Mouse (Mus musculus) Patski (cell line): ENCODE measurements around the gene Prim1. TPM values are rescaled to one million over a fixed set of nuclear protein-coding genes. Genes with fewer than 3 reads are reported as not detected.

ENCODE experiments used
- ATAC-seq: fragments of 100-300 bp; one replicate; pipeline ENCODE4 v1.8.0; 2021
- CTCF ChIA-PET: fragments of 350-600 bp; sonication (Branson Sonifier 250); formaldehyde crosslinking; loops from one replicate; lab custom pipeline; 2022; ENCODE audit warnings: inconsistent platforms; lab: Charles Lee
- POLR2A ChIA-PET: fragments of 350-600 bp; sonication (Branson Sonifier 250); formaldehyde crosslinking; loops from one replicate; lab custom pipeline; 2022; ENCODE audit warnings: antibody characterized with exemption, inconsistent platforms; lab: Charles Lee
- DNase-seq: peaks from one replicate; pipeline ENCODE4 v3.0.0-alpha.2; 2011; ENCODE audit warnings: low read depth, low spot score
- H3K27me3 ChIP-seq: fragments of 371-371 bp; one replicate; pipeline ENCODE4 v1.5.1; 2021
- CTCF ChIP-seq: fragments of 100-300 bp; IDR thresholded peaks from one replicate; pipeline ENCODE4 v1.5.1; 2021
- in situ Hi-C: fragments of 300-500 bp; cut with MboI; formaldehyde crosslinking; loops from 3 replicates; pipeline ENCODE4 v1.11.1; 2018; ENCODE audit warnings: low pct_unique_long_range_greater_than_20kb, mixed read lengths
- polyA plus RNA-seq: library from polyadenylated mRNA; unstranded; gene quantifications from one replicate; pipeline ENCODE4 v1.2.3, GENCODE M21; 2021

The Prim1 gene
- polyA plus RNA-seq, result 28.4 TPM

DNA sequence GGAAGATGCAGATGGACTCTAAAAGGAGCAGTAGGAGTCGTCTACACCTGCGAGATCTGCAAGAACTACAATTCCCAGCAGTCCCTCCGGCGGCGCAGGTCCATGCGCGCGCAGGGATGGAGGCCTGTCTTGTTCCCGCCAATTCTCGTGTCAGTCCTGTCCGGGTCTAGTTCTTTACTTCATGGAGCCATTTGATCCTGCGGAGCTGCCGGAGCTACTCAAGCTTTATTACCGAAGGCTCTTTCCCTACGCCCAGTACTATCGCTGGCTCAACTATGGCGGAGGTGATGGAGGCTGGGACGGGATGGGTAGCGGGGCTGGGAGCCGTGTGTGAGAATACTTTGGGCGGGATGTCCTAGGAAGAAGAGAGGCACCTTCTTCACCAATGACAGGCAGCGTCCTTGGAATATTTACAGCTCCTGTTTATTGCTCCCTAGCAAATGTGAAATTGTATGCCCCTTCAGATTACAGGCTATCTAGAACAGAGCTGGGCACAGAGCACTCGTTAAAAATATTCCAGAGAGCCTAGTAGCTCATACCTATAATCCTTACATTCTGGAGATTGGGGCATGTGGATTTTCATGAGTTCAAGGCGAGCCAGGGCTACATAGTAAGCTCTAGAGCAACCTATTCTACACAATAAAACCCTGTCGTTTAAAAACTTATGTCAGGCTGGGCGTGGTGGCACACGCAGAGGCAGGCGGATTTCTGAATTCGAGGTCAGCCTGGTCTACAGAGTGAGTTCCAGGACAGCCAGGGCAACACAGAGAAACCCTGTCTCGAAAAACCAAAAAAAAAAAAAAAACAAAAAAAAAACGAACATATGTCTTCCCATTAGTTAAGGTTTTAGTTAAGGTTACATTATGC is at the start of gene Prim1:
Prim1 (plus strand) TSS at position 101 of the 867 bp plus-strand sequence.
- no peaks in the 10 kb centered on the region for H3K27me3 ChIP-seq
- TF ChIP-seq CTCF, result no peak
- ChIA-PET CTCF (interaction anchor here (0.7 kb wide), 1 partner anchor 497 kb away, joined by 3 read pairs; no protein-coding TSS in a partner anchor), POLR2A (interaction anchor here (1.1 kb wide), 1 partner anchor 20 kb away, joined by 4 read pairs; the partner anchor contains the start of gene Naca)
- ATAC-seq (peak; percentile 57), DNase-seq (no peak)
- in situ Hi-C loops, result no loop called here

DNA sequence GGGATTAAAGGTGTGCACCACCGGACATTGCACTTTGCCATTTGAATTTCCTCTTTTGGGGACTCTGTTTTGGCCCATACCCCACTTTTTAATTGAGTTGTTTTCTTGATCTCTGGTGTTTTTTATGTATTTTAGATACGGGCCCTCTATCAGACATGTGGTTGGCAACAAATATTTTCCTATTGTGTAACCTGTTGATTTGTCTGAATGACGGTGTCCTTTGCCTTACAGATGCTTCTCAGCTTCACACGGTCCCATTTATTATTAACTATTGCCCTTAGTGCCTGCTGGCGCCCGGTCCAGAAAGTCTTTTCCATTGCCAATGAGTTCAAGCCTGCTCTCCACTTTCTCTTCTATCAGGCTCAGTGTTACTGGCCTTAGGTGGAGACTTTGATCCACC is 48.5 kb upstream of the Prim1 start:
- POLR2A ChIA-PET, result interaction anchor here (0.8 kb wide), 1 partner anchor 11 kb away, joined by 3 read pairs; no protein-coding TSS in a partner anchor

DNA sequence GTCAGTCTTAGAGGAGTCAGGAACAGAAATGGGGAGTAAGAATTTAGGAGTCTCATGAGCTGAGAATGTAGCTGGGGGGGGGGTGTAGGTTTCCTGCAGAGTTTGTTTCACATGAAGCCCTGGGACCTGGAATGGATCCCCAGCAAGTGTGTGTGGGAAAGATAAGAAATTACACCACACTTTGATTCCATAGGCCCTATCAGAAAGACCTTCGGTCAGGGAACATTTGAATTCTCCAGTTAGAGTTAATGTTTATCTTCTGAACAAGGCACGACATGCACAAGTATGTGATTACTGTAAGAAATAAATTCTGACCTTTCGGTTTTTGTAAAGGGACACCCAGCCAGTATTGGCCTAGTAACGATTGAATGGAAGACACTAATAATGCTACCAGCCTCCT is 45.1 kb upstream of the Prim1 start:
- POLR2A ChIA-PET, result interaction anchor here (0.6 kb wide), 1 partner anchor 44 kb away, joined by 3 read pairs; no protein-coding TSS in a partner anchor
- H3K27me3 ChIP-seq, result peaks cover 27% of the 10 kb centered on the region
- TF ChIP-seq CTCF, result no peak
- CTCF ChIA-PET, result no interaction called here
- in situ Hi-C loops, result no loop called here
- no peak for DNase-seq
- ATAC-seq, result no peak

More for the DNA sequence above, 48.5 kb upstream of the Prim1 start:
- in situ Hi-C loops, result no loop called here
- CTCF ChIA-PET, result no interaction called here
- DNase-seq, result no peak
- no peak for TF ChIP-seq CTCF
- H3K27me3 ChIP-seq, result peaks cover 14% of the 10 kb centered on the region
- ATAC-seq, result no peak

DNA sequence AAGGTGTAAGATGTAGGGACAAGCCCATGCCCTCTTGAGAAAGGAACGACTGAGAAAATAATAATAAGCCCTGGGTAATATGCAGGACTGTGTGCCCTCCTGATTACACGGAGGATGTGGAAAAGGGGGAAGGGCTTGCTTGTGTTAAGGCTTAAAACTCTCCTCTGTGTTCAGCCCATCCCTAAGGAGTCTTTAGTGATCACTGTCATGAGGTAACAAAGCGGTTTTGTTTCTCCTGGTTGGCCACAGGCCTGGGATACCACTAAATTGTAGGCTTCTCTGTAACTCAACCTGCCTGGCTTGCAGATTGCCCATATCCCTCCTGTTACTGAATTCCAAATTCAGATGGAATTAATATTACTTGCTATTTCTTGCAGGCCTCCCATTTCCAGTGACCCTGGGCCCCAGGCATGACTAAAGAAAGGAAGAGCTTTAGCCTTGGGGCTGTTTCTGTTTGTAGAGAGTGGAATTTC is 44.6 kb upstream of the Prim1 start:
- no peak for DNase-seq
- in situ Hi-C loops, result no loop called here
- peaks cover 27% of the 10 kb centered on the region for H3K27me3 ChIP-seq
- ATAC-seq, result no peak
- CTCF ChIA-PET, result no interaction called here
- POLR2A ChIA-PET, result no interaction called here
- TF ChIP-seq CTCF, result no peak

DNA sequence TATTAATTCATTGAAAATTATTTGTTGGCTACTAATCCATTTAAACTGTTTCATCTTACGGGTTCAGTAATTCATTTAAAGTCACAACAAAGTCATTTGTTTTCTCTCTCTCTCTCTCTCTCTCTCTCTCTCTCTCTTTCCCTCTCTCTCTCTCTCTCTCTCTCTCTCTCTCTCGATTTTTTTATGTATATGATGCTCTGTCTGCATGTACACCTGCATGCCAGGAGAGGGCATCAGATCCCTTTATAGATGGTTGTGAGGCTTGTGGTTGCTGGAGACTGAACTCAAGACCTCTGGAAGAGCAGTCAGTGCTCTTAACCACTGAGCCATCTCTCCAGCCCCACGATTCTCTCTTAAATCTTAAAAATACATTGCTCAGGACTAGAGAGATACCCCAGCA is 43.8 kb upstream of the Prim1 start:
- peak; percentile 22 for TF ChIP-seq CTCF
- no peak for ATAC-seq
- in situ Hi-C loops, result no loop called here
- H3K27me3 ChIP-seq, result peaks cover 27% of the 10 kb centered on the region
- ChIA-PET CTCF (interaction anchor here (2.1 kb wide), 1 partner anchor 37 kb away, joined by 5 read pairs; no protein-coding TSS in a partner anchor), POLR2A (no interaction called here)
- DNase-seq, result no peak

DNA sequence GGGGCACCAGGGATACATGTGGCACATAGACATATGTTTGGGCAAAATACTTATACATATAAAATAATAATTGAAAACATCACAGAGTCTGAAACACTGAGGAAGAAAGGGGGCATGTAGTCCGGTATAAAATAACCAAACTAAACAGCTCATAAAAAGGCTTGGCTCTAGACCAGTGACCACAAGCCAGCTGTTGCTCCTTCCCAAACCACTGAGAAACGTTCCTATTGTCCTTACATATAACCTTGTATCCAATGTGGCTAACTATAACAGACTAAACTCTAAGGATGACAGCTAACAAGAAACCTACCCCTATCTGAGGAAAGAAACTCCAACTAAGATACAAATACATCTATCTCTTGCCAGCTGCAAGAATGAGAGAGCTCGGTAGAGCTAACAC is 40.9 kb upstream of the Prim1 start:
- ChIA-PET CTCF (interaction anchor here (1.1 to 2.0 kb wide), 2 partner anchors 10 to 34 kb away, joined by 3 to 5 read pairs; no protein-coding TSS in a partner anchor), POLR2A (no interaction called here)
- H3K27me3 ChIP-seq, result peaks cover 17% of the 10 kb centered on the region
- ATAC-seq (no peak), DNase-seq (no peak)
- no peak for TF ChIP-seq CTCF
- in situ Hi-C loops, result no loop called here

DNA sequence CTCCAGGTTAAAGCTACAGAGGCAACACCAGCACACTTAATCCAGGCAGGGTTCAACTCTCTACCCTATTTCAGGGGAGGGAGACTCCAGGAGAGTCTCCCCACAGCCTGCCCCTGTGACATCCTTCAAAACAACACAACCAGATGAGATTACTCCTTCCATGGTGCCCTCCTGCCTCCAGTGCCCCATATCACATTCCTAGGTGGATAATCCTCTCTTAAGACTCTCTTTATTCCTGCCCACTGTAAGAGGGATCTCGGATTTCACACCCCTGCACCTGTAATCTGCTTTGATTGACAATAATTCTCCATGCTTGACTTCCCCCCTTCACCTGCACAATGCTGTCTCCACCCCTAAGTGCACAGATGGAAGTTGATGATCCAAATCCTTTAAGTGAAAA is 39.5 kb upstream of the Prim1 start:
- ATAC-seq (no peak), DNase-seq (no peak)
- in situ Hi-C loops, result no loop called here
- H3K27me3 ChIP-seq, result peaks cover 26% of the 10 kb centered on the region
- no peak for TF ChIP-seq CTCF
- ChIA-PET POLR2A (no interaction called here), CTCF (interaction anchor here (2.0 kb wide), 1 partner anchor 33 kb away, joined by 5 read pairs; no protein-coding TSS in a partner anchor)

DNA sequence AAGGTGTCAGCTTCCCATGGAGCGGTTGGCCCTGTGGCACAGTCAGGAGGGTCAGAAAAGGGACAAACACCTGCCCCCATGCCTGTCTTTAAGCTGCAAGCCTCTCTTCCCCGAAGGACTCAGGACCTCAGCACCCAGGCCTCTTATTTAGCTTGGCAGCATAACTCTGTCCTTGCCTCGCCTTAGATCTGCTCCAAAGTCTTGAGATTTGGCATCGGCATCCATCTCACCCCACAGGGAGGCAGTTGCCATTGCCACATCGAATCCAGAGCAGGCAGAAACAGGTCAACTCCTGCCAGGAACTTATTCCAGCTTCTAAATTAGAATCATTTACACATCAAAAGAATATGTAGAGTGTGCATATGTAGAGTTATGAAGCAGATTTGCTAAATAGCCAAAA is 30.3 kb upstream of the Prim1 start:
- no peak for TF ChIP-seq CTCF
- in situ Hi-C loops, result no loop called here
- ChIA-PET POLR2A (no interaction called here), CTCF (interaction anchor here (1.2 to 1.8 kb wide), 2 partner anchors 24 to 28 kb away, joined by 4 to 5 read pairs; no protein-coding TSS in a partner anchor)
- no peak for DNase-seq
- H3K27me3 ChIP-seq, result peaks cover 48% of the 10 kb centered on the region
- no peak for ATAC-seq

DNA sequence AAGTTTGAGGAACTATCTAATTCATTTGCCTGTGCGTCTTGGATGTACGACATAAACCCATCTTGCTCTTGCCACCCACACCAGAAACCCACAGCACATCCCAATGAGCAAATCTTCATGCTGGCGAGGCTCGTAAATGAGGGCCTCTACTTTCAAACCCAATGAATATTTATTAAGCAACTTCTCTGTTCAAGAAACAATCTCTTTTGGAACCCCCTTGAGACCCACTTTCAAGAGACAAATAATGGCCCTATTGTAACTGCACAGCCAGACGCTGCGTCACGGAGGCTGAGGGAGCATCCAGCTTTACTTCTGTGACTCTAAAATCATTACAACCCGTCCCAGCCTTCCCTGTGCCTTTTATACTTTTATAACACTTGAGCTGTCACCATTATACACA is 29.4 kb upstream of the Prim1 start:
- POLR2A ChIA-PET, result no interaction called here
- in situ Hi-C loops, result no loop called here
- no peak for TF ChIP-seq CTCF
- DNase-seq, result no peak
- CTCF ChIA-PET, result interaction anchor here (1.0 to 1.8 kb wide), 3 partner anchors 23 to 241 kb away, joined by 3 to 5 read pairs (median 4); no protein-coding TSS in a partner anchor
- H3K27me3 ChIP-seq, result peaks cover 43% of the 10 kb centered on the region
- no peak for ATAC-seq

DNA sequence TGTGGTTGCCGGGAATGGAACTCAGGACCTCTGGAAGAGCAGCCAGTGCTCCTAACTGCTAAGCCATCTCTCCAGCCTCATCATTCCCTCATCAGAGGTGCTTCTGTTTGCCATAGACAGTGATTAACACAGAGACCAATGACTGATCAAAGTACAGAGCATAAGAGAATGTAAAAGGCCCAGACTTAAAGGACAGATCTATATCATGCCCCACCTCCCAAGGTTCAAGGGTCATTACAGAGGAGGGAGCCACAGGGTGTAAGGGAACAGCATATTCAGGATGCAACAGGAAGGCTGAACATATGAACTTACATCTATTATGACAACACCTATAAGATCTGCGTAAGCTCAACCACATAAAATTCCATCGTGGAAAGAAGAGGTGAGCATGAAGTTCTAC is 18.3 kb upstream of the Prim1 start:
- POLR2A ChIA-PET, result interaction anchor here (0.8 kb wide), 1 partner anchor 257 kb away, joined by 14 read pairs; the partner anchor contains the start of gene Zbtb39
- ATAC-seq, result no peak
- no peak for DNase-seq
- in situ Hi-C loops, result no loop called here
- no peak for TF ChIP-seq CTCF
- H3K27me3 ChIP-seq, result peaks cover 30% of the 10 kb centered on the region
- CTCF ChIA-PET, result no interaction called here

DNA sequence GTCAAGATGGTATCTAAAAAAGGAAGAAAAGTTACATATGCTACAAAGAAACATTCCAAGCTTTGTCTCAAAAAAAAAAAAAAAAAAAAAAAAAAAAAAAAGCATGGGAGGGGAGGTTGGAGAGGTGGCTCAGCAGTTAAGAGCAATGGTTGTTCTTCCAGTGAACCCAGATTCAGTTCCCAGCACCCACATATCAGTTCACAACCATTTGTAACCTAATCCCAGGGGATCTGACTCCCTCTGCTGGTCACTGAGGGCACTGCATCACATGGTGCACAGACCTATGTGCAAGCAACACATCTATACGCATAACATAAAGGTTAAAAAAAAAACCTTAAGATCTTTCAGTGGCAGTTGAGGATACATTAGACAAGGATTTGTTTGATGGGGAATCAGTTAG is 16.7 kb upstream of the Prim1 start:
- peak; percentile 52 for TF ChIP-seq CTCF
- POLR2A ChIA-PET, result no interaction called here
- H3K27me3 ChIP-seq, result peaks cover 23% of the 10 kb centered on the region
- CTCF ChIA-PET, result no interaction called here
- ATAC-seq (no peak), DNase-seq (no peak)
- in situ Hi-C loops, result no loop called here
